Mouse (Mus musculus) olfactory bulb, adult 2 months (tissue): Measurements from ENCODE around the gene Ralbp1. TPM values are rescaled to one million over a fixed set of nuclear protein-coding genes. Genes with fewer than 3 reads are reported as not detected.
A peak's percentile ranks its signal among the peaks of the same experiment; 100 is the strongest.

Experiments
- H3K27ac ChIP-seq: fragments of 200-500 bp; 2 replicates; pipeline ENCODE4 v1.5.1; 2012; ENCODE audit warnings: low read depth, low read length; ENCODE audit not compliant: insufficient read depth
- H3K4me1 ChIP-seq: fragments of 200-500 bp; 2 replicates; pipeline ENCODE4 v1.6.1; 2012; ENCODE audit warnings: low read length; ENCODE audit not compliant: control insufficient read depth, insufficient read depth
- H3K4me3 ChIP-seq: fragments of 200-500 bp; 2 replicates; pipeline ENCODE4 v1.5.1; 2012; ENCODE audit warnings: mild to moderate bottlenecking, low read depth, low read length, moderate library complexity; ENCODE audit not compliant: insufficient read depth
- CTCF ChIP-seq: fragments of 200-500 bp; IDR thresholded peaks from 2 replicates; pipeline ENCODE4 v1.5.1; 2012; ENCODE audit warnings: low read depth, mild to moderate bottlenecking, low read length, moderate library complexity; ENCODE audit not compliant: insufficient read depth
- POLR2A ChIP-seq: fragments of 200-500 bp; IDR thresholded peaks from 2 replicates; pipeline ENCODE4 v1.6.1; 2012; ENCODE audit warnings: mild to moderate bottlenecking, low read depth, low read length, moderate library complexity; ENCODE audit not compliant: insufficient read depth
- WGBS: fragments of 180-500 bp; shearing (Covaris S2); methylation state at CpG from one replicate; pipeline ENCODE4 v1.1.7; 2018; 5-methylcytosine and 5-hydroxymethylcytosine counted together
- polyA plus RNA-seq: library from polyadenylated mRNA; stranded (reverse); fragments of >200 nt; gene quantifications from 2 replicates; pipeline ENCODE4 v1.2.4, GENCODE M21; 2012; ENCODE audit warnings: low replicate concordance; ENCODE audit not compliant: missing spikeins, insufficient read depth, insufficient read length

Ralbp1 gene
- polyA plus RNA-seq, 1 experiment: not detected

DNA sequence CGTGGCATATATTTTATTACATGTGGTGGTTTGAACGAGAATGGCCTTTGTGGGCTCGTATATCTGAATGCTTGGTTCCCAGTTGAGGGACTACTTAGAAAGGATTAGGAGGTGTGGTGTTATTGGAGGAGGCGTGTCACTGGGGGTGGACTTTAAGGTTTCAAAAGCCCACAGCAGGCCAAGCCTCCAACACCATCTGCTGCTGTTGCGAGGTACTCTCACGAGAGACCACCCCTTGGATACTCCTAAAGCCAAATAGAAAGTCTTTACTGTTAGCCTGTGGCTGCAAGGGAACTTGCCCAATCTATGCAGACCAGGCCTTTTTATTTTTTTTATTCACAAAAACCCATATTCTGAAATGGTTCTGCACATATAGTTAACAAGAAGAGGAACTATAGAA, 36.4 kb upstream of the Ralbp1 start:
- Histone ChIP-seq H3K27ac (no peak overlapping the region), H3K4me1 (no peaks in the 10 kb centered on the region), H3K4me3 (no peak overlapping the region)
- no peak for TF ChIP-seq CTCF
- no peak for TF ChIP-seq POLR2A
- 85% methylated on average over 6 of the region's 6 CpGs for WGBS

DNA sequence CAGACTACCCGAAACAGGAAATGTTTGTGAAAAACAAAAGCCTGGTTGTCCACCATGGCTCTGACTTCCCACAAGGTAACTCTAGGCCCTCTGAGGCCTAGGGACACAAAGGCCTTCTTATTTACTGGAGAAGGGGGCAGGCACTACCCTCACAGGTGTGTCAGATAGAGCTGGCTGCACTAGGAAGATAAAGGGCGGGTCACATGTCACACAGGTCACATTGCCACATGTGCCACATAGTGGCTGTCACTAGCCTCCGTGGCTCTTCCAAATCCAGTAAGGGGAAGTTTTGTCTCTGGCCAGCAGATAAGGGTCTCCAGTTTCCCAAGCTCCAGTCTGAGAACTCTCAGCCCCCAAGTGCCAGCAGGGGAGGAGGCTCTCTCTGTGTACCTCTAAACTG, 33.6 kb upstream of the Ralbp1 start:
- H3K4me3 ChIP-seq: no peak overlapping the region
- TF ChIP-seq POLR2A: no peak
- TF ChIP-seq CTCF: no peak
- peaks cover 12% of the 10 kb centered on the region for H3K4me1 ChIP-seq
- WGBS: 87% methylated on average over 3 of the region's 3 CpGs
- no peak overlapping the region for H3K27ac ChIP-seq

DNA sequence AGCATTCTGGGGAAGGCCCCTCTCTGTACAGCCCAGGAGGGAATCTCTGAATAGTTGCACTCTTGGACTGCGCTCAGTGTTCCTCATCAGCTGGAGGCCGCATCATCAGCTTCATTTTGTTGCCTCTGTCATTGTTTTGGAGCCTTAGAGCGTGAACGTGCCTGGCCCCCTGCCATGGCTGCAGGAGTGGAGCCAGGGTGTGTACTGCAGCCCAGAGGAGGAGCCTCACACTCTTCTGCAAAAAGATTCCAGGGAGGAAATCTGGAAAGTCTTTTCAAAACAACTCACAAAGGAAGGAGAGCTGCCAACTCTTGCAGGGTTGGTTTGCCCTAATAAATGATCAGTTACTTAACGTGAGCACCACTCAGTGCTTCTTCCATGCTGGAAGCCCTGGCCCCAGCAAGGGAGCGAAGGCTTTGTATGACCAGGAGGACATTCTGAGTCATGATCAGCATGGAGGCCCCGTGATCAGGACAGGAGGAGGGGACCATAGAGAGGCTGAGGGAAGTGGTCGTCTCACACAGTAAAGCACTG, 30.6 kb upstream of the Ralbp1 start:
- Histone ChIP-seq H3K4me3 (no peak overlapping the region), H3K4me1 (peaks cover 15% of the 10 kb centered on the region), H3K27ac (peak overlapping the region; percentile 64; the same call in 1 of the 2 replicates)
- WGBS: 12% methylated on average over 8 of the region's 8 CpGs
- no peak for TF ChIP-seq POLR2A
- TF ChIP-seq CTCF: no peak

DNA sequence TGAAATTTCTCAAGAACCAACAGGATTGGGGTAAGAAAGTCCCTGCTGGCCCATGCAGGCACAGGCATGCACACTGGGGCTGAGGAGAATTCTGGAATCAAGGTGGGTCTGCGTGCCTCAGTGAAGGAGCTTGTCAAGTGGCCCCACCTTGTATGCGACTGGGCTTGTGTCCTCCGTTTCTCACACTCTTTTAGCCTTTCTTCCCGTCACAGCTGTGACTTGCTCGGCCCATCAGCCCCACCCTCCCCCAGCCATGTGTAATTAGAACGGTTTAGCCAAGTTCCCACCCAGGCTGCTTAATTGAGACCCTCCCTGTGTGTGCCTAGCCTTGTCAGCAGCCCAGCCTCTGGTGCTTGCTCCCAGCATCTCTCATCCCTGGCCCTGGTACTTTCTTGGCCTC, 28.5 kb upstream of the Ralbp1 start:
- no peak overlapping the region for H3K27ac ChIP-seq
- peaks cover 15% of the 10 kb centered on the region for H3K4me1 ChIP-seq
- 38% methylated on average over 6 of the region's 6 CpGs for WGBS
- no peak for TF ChIP-seq CTCF
- TF ChIP-seq POLR2A: no peak
- no peak overlapping the region for H3K4me3 ChIP-seq

DNA sequence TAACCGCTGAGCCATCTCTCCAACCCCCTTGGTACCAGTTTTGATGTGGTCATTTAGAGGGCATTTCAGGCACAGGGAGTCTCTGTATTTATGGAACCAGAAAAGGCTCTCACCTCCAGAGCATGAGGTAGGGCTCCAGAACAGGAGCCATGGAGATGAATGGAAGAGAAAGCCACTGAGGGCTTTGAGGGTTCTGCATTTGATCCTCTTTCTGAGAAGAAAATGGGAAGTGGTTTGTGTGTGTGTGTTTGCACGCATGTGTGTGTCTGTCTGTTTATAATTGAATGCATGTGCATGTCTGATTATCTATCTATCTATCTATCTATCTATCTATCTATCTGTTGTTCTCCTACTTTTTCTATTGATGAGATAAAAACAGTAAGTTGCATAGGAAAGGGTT, 26.6 kb upstream of the Ralbp1 start:
- no peak overlapping the region for H3K4me3 ChIP-seq
- H3K27ac ChIP-seq: no peak overlapping the region
- TF ChIP-seq CTCF (no peak), POLR2A (no peak)
- 90% methylated on average over 2 of the region's 2 CpGs for WGBS
- H3K4me1 ChIP-seq: peaks cover 15% of the 10 kb centered on the region

DNA sequence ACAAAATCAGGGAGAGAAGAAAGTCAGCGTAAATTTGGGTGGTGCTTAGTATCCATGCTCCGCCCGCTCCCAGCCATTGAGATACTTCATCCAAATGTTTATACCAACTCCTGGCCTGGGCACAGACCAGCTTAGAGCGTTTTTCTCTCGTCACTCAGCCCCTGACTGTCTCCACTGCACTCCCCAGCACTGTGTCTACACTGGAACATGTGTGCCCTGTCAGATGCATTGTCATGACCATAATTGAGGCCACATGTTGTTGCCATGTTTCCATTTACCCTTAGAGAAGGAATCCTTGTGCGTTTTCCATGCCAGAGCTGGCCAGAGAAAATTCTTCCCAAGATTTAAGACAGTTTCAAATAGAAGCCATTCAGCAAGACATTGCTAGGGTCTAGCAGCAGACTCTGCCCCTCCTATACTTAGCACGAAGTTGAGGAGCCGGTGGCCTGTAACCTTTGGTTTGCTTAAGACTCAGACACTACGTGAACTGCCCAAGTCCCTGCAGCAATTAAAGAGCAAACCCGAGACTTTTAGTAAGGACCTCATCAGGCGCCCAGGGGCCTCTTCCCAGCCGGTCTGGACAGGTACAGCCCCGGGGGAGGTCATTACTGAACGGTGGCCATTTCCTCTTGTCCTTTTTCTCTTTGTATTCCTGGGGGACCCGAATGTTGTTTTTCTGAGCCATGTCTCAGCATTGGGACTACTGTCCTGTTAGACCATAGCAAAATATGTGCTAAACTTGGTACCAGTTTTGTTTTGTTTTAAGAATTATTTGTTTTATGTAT, 25.9 kb upstream of the Ralbp1 start:
- TF ChIP-seq POLR2A: no peak
- no peak for TF ChIP-seq CTCF
- Histone ChIP-seq H3K27ac (no peak overlapping the region), H3K4me3 (no peak overlapping the region), H3K4me1 (peaks cover 14% of the 10 kb centered on the region)
- 89% methylated on average over 15 of the region's 15 CpGs for WGBS

DNA sequence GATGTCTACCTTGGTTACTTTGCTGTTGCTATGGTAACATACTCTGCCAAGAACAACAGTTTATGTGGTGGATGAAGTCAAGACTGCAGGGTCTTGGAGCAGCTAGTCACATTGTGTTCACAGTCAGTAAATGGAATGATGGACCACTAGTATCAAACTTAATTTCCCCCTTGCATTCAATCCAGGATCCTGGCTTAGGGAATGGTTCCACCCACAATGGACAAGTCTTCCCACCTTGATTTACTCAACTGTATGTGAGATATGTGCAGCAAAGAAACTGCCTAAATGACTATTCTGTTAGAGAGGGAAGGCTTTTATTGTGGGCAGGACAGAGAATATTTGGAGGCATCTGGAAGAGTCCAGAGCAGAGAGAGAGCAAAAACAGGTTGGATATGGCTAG, 22.7 kb upstream of the Ralbp1 start:
- Histone ChIP-seq H3K4me1 (no peaks in the 10 kb centered on the region), H3K27ac (no peak overlapping the region), H3K4me3 (no peak overlapping the region)
- TF ChIP-seq POLR2A (no peak), CTCF (no peak)

DNA sequence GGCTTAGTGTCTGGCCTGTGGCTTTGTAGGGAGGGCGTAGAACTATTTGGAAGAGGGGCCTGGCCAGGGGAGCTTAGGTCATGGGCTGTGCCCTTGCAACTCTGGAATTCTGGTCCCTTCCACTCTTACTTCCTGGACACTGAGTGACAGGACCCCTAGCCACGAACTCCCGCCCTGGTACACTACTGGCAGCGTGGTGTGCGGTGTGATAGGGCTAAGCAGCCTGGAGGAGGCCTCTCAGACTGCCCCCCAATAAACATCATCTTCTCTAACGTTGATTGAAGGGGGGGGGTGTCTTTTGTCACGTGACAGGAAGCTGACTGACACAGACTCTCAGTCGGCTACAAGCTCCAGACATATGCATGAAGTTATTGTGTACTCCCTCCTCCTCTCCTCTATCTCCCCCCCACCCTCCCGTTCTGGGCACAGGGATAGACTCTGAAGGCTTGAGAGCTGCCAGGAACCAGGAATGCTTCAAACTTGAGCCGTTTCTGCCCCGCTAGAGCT, 21.4 kb upstream of the Ralbp1 start:
- H3K4me1 ChIP-seq: no peaks in the 10 kb centered on the region
- no peak overlapping the region for H3K27ac ChIP-seq
- TF ChIP-seq POLR2A (no peak), CTCF (no peak)
- WGBS: 54% methylated on average over 11 of the region's 11 CpGs
- H3K4me3 ChIP-seq: no peak overlapping the region

DNA sequence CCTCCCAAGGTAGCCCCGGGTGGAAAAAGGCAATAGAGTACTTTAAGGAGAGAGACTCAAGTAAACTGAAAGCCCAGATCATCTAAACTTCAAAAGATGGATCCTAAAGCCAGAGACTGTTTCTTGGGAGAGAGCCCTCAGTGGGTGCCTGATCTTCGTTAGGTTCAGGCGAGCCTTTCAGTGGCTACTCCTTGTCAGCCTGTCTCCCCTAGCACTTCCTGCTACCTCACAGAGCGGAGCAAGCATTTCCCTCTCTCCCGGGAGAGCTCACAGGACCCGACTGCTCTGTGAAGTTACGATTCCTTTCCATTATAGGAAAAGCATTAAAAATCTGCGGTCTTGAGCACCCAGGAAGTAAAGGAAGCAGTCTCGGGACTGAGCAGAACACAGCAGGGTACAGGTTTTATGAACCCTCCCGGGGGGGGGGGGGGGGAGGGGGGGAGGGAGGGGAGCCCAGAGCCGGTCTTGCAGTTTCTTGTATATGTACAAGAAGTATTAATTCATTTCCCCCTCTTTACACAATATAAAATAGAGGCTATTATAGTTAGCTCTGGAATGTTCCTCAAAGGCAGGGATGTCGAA, 20.8 kb upstream of the Ralbp1 start:
- Histone ChIP-seq H3K4me3 (no peak overlapping the region), H3K27ac (no peak overlapping the region), H3K4me1 (no peaks in the 10 kb centered on the region)
- TF ChIP-seq CTCF (no peak), POLR2A (no peak)
- WGBS: 48% methylated on average over 12 of the region's 12 CpGs
